Mouse (Mus musculus) stomach, embryonic 16.5 days (tissue): ENCODE results near the gene Sema4d. TPM values are rescaled to one million over a fixed set of nuclear protein-coding genes. Genes with fewer than 3 reads are reported as not detected.

Experiments
- ATAC-seq: fragments of 200-750 bp; cut with Nextera tagmentation; 2 replicates; pipeline ENCODE4 v1.8.0; 2017; ENCODE audit warnings: moderate number of reproducible peaks, moderate TSS enrichment; ENCODE audit not compliant: insufficient read depth, low FRiP score
- H3K27ac ChIP-seq: fragments of 300-500 bp; sonication (generic); 2 replicates; pipeline ENCODE4 v1.5.1; 2014; ENCODE audit warnings: low read length
- H3K27me3 ChIP-seq: fragments of 300-500 bp; sonication (generic); 2 replicates; pipeline ENCODE4 v1.6.1; 2014; ENCODE audit warnings: low read length, control low read depth, mixed read lengths; ENCODE audit not compliant: control insufficient read depth, insufficient read depth
- H3K36me3 ChIP-seq: fragments of 300-500 bp; sonication (generic); 2 replicates; pipeline ENCODE4 v1.6.1; 2014; ENCODE audit warnings: low read length; ENCODE audit not compliant: control insufficient read depth, insufficient read depth
- H3K4me1 ChIP-seq: fragments of 300-500 bp; sonication (generic); 2 replicates; pipeline ENCODE4 v1.6.1; 2014; ENCODE audit warnings: low read length, control low read depth, mixed read lengths; ENCODE audit not compliant: control insufficient read depth, insufficient read depth
- H3K4me2 ChIP-seq: fragments of 300-500 bp; sonication (generic); 2 replicates; pipeline ENCODE4 v1.6.1; 2014; ENCODE audit warnings: low read depth, low read length, mixed read lengths
- H3K4me3 ChIP-seq: fragments of 300-500 bp; sonication (generic); replicated peaks from 2 replicates; pipeline ENCODE4 v1.5.1; 2014; ENCODE audit warnings: mild to moderate bottlenecking, low read length
- H3K9ac ChIP-seq: fragments of 300-500 bp; sonication (generic); 2 replicates; pipeline ENCODE4 v1.6.1; 2014; ENCODE audit warnings: low read length
- H3K9me3 ChIP-seq: fragments of 300-500 bp; sonication (generic); replicated peaks from 2 replicates; pipeline ENCODE4 v1.6.1; 2016; ENCODE audit warnings: low read length, control low read depth; ENCODE audit not compliant: control insufficient read depth
- WGBS: fragments of 180-500 bp; shearing (Covaris S2); extraction: QIAGEN DNeasy Blood & Tissue Kit; methylation state at CpG from one replicate; pipeline ENCODE4 v1.1.7; 2014; 5-methylcytosine and 5-hydroxymethylcytosine counted together
- polyA plus RNA-seq: library from polyadenylated mRNA; unstranded; fragments of >200 nt; fragmentation: Nextera tagmentation; extraction: Ambion mirVana; gene quantifications from 2 replicates; pipeline ENCODE4 v1.2.1, GENCODE M21; 2015

The Sema4d gene
- polyA plus RNA-seq, 1 experiment from 2014 or later: 11.5 TPM

DNA sequence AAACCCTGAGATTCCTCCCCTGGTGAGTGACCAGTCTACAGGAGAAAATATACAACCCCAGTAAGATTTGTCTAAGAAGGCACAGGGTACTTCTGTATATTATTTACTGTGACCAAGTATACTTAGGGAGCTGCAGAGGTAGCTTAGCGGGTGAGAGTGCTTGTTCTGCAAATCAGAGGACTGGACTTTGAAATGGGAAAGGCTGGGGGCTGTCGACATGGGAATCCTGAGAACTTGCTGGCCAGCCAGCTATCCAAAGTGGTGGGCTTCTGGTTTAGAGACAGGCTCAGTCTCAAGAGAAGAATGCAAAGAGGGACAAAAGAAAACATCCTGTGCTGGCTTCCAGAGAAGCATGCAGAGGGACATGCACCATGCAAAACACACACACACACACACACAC lies 5.7 kb downstream of the Sema4d start:
- peaks cover 9% of the 10 kb centered on the region for H3K27me3 ChIP-seq
- no peak overlapping the region for H3K9ac ChIP-seq
- H3K27ac ChIP-seq: no peak overlapping the region
- H3K36me3 ChIP-seq: no peaks in the 10 kb centered on the region
- H3K4me3 ChIP-seq: no peak overlapping the region
- no peak overlapping the region for H3K4me2 ChIP-seq
- ATAC-seq: no peak
- 51% methylated on average over 2 of the region's 2 CpGs for WGBS
- no peaks in the 10 kb centered on the region for H3K9me3 ChIP-seq
- H3K4me1 ChIP-seq: peaks cover 13% of the 10 kb centered on the region

GRCm38 (mm10) chr13:51786616-51787015 lies 6.9 kb downstream of the Sema4d start:
- no peaks in the 10 kb centered on the region for H3K27me3 ChIP-seq
- no peak for ATAC-seq
- no peak overlapping the region for H3K27ac ChIP-seq
- H3K9me3 ChIP-seq: no peaks in the 10 kb centered on the region
- no peak overlapping the region for H3K9ac ChIP-seq
- peaks cover 3% of the 10 kb centered on the region for H3K4me1 ChIP-seq
- H3K4me3 ChIP-seq: no peak overlapping the region
- no peaks in the 10 kb centered on the region for H3K36me3 ChIP-seq
- 75% methylated on average over 4 of the region's 4 CpGs for WGBS
- H3K4me2 ChIP-seq: no peak overlapping the region

- H3K9me3 ChIP-seq: no peaks in the 10 kb centered on the region
- WGBS: 83% methylated on average over 8 of the region's 8 CpGs
- no peak overlapping the region for H3K27ac ChIP-seq
- no peaks in the 10 kb centered on the region for H3K36me3 ChIP-seq
- H3K27me3 ChIP-seq: no peaks in the 10 kb centered on the region
- no peak overlapping the region for H3K4me2 ChIP-seq
- no peak overlapping the region for H3K4me3 ChIP-seq
- no peak overlapping the region for H3K9ac ChIP-seq
- no peaks in the 10 kb centered on the region for H3K4me1 ChIP-seq
- ATAC-seq: no peak
Measured at GRCm38 (mm10) chr13:51784476-51784875, 9.1 kb downstream of the Sema4d start.

GRCm38 (mm10) chr13:51783857-51784256 lies 9.7 kb downstream of the Sema4d start:
- H3K27me3 ChIP-seq: no peaks in the 10 kb centered on the region
- H3K4me2 ChIP-seq: no peak overlapping the region
- no peaks in the 10 kb centered on the region for H3K9me3 ChIP-seq
- H3K9ac ChIP-seq: no peak overlapping the region
- H3K4me1 ChIP-seq: no peaks in the 10 kb centered on the region
- WGBS: 66% methylated on average over 6 of the region's 6 CpGs
- no peaks in the 10 kb centered on the region for H3K36me3 ChIP-seq
- no peak overlapping the region for H3K27ac ChIP-seq
- ATAC-seq: no peak
- H3K4me3 ChIP-seq: no peak overlapping the region

GRCm38 (mm10) chr13:51780509-51781155 lies 12.9 kb downstream of the Sema4d start:
- Histone ChIP-seq H3K27me3 (no peaks in the 10 kb centered on the region), H3K36me3 (no peaks in the 10 kb centered on the region), H3K4me3 (no peak overlapping the region), H3K9me3 (no peaks in the 10 kb centered on the region), H3K4me2 (no peak overlapping the region), H3K27ac (no peak overlapping the region), H3K4me1 (peaks cover 11% of the 10 kb centered on the region; the same call in 1 of the 2 replicates), H3K9ac (no peak overlapping the region)
- WGBS: 80% methylated on average over 10 of the region's 10 CpGs
- ATAC-seq: no peak

DNA sequence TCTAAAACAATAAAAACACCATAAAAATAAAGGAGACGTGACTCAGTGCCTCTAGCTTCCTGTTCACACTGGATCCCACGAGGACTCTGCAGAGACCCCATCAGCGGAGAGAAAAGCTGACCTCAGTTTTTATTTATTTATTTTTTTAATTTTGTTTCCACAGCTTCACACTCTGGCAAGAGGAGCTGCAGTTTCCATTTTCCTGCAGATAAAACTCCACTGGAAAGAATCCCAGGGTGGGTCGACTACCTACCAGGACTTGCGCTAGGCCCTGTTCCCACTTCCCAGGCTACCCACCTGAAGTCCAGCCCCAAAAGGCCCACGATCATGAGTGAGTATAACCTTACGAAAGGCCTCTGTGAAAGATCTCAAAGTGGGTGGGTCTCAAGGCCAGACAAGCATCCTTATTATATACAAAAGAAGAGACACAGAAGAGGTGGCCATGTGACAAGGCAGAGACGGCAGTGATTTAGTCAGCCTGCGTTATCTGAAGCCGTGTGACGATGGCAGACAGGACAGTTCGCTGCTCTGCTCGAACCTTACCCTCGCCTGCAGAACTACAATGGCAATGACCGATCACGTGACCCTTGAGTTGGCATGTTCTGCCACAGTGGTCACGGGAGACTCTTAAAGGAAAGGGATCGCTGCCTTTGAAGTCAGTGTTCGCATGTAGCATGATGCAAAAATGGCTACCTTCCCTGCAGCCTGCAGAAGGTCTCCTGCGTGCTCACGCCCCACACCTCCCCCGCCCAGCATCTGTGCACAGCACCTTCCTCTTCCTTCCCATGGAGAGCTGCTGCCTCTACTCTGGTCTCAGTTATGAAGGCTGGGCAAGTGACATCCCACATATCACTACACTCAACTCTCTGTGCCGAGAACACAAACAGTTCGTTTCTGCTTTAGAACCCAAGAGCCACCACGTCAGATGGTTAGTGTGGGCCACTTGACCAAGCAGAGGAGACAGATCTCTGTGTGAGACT lies 14.3 kb downstream of the Sema4d start:
- WGBS: 79% methylated on average over 25 of the region's 25 CpGs
- H3K9ac ChIP-seq: no peak overlapping the region
- H3K9me3 ChIP-seq: no peaks in the 10 kb centered on the region
- no peak overlapping the region for H3K4me2 ChIP-seq
- no peak overlapping the region for H3K4me3 ChIP-seq
- no peak overlapping the region for H3K27ac ChIP-seq
- peaks cover 11% of the 10 kb centered on the region; the same call in 1 of the 2 replicates for H3K4me1 ChIP-seq
- no peaks in the 10 kb centered on the region for H3K36me3 ChIP-seq
- no peak for ATAC-seq
- H3K27me3 ChIP-seq: no peaks in the 10 kb centered on the region

GRCm38 (mm10) chr13:51778351-51778982 lies 15.1 kb downstream of the Sema4d start:
- H3K4me2 ChIP-seq: no peak overlapping the region
- H3K4me3 ChIP-seq: no peak overlapping the region
- H3K36me3 ChIP-seq: no peaks in the 10 kb centered on the region
- H3K4me1 ChIP-seq: peaks cover 11% of the 10 kb centered on the region; the same call in 1 of the 2 replicates
- no peak for ATAC-seq
- H3K27ac ChIP-seq: no peak overlapping the region
- 89% methylated on average over 11 of the region's 11 CpGs for WGBS
- H3K9ac ChIP-seq: no peak overlapping the region
- H3K27me3 ChIP-seq: no peaks in the 10 kb centered on the region
- no peaks in the 10 kb centered on the region for H3K9me3 ChIP-seq

- H3K9me3 ChIP-seq: no peaks in the 10 kb centered on the region
- no peaks in the 10 kb centered on the region for H3K27me3 ChIP-seq
- no peak overlapping the region for H3K27ac ChIP-seq
- no peak for ATAC-seq
- H3K4me2 ChIP-seq: no peak overlapping the region
- no peak overlapping the region for H3K4me3 ChIP-seq
- no peak overlapping the region for H3K9ac ChIP-seq
- 69% methylated on average over 6 of the region's 6 CpGs for WGBS
- H3K4me1 ChIP-seq: peaks cover 11% of the 10 kb centered on the region; the same call in 1 of the 2 replicates
- H3K36me3 ChIP-seq: no peaks in the 10 kb centered on the region
Measured at GRCm38 (mm10) chr13:51777738-51778274, 15.7 kb downstream of the Sema4d start.
